Mouse (Mus musculus): ENCODE measurements around the gene Vmn1r87. TPM values are rescaled to one million over a fixed set of nuclear protein-coding genes. Genes with fewer than 3 reads are reported as not detected.
"Not testable (repeated sequence)": the region's sequence is repeated elsewhere in the genome, so short reads cannot be mapped to it uniquely, and the experiment has no call there.

The Vmn1r87 gene
- total RNA-seq (2021) = not detected
- long read RNA-seq = 0 reads

GRCm38 (mm10) chr7:13140057-13140456, at the start of gene Vmn1r87:
Gene Vmn1r87 (minus strand): TSS chr7:13140157.
- DNase-seq (ENCODE audit: low spot score in 2 of 2) = no peak

GRCm38 (mm10) chr7:13159268-13159667, 19.3 kb upstream of the Vmn1r87 start, which contains the start of gene Vmn1r88:
Gene Vmn1r88 (plus strand): TSS chr7:13159568.
- DNase-seq (ENCODE audit: low spot score in 2 of 2) = no peak

GRCm38 (mm10) chr7:13137340-13137739, 2.6 kb downstream of the Vmn1r87 start:
- no peak for DNase-seq (ENCODE audit: low spot score in 2 of 2)

- DNase-seq (ENCODE audit: low spot score in 2 of 2) = no peak
Observed at GRCm38 (mm10) chr7:13131856-13132255, 8.1 kb downstream of the Vmn1r87 start.

- not testable (repeated sequence) for DNase-seq (ENCODE audit: low spot score in 2 of 2)
Observed at GRCm38 (mm10) chr7:13123554-13124153, 16.3 kb downstream of the Vmn1r87 start.

- DNase-seq (ENCODE audit: low spot score in 2 of 2) = no peak
Observed at GRCm38 (mm10) chr7:13119817-13120216, 20.1 kb downstream of the Vmn1r87 start, which contains the start of gene Vmn1r86. Gene Vmn1r86 (minus strand): TSS chr7:13119917.

GRCm38 (mm10) chr7:13095073-13095472, 44.9 kb downstream of the Vmn1r87 start, which contains the start of gene Vmn1r85:
Gene Vmn1r85 (minus strand): TSS chr7:13095173.
- DNase-seq (ENCODE audit: low spot score in 2 of 2) = no peak

Other genes with a start within 250 kb of the Vmn1r87 start
- 10 to 100 TPM; 15.9 to 17.4 TPM for gene Zscan22, start 242.3 kb downstream of the Vmn1r87 start, total RNA-seq (2021)
- 100 to 1,000 TPM; 427 to 466 TPM for gene Rps5, start 217.9 kb downstream of the Vmn1r87 start, total RNA-seq (2021)
- under 1 TPM; 0.71 to 0.97 TPM for gene Rnf225, start 212.7 kb downstream of the Vmn1r87 start, total RNA-seq (2021)
- 10 to 100 TPM; 10.1 to 12.7 TPM for gene Zfp324, start 174.3 kb downstream of the Vmn1r87 start, total RNA-seq (2021)
- 1 to 10 TPM; 8.1 to 8.6 TPM for gene Zfp446, start 162.3 kb downstream of the Vmn1r87 start, total RNA-seq (2021)
- gene Slc27a5, start 142.0 kb downstream of the Vmn1r87 start, total RNA-seq (2021) = under 1 TPM in 1 of 2 experiments, not detected in 1; 0.57 TPM
- 100 to 1,000 TPM; 216 to 246 TPM for gene Trim28, start 141.0 kb downstream of the Vmn1r87 start, total RNA-seq (2021)
- gene Zbtb45, start 130.1 kb downstream of the Vmn1r87 start, total RNA-seq (2021) = 10 to 100 TPM; 33.2 to 34.3 TPM
- 100 to 1,000 TPM; 146 to 159 TPM for gene Chmp2a, start 105.3 kb downstream of the Vmn1r87 start, total RNA-seq (2021)
- gene Ube2m, start 101.9 kb downstream of the Vmn1r87 start, total RNA-seq (2021) = 100 to 1,000 TPM; 196 to 202 TPM
- 10 to 100 TPM; 11.9 to 13.1 TPM for gene Mzf1, start 85.4 kb downstream of the Vmn1r87 start, total RNA-seq (2021)
- not detected for gene Vmn1r85, start 45.0 kb downstream of the Vmn1r87 start, total RNA-seq (2021)
- gene Vmn1r86, start 20.2 kb downstream of the Vmn1r87 start, total RNA-seq (2021) = not detected
- under 1 TPM; 0.18 to 0.22 TPM for gene Vmn1r88, start 19.4 kb upstream of the Vmn1r87 start, total RNA-seq (2021)
- not detected for gene Vmn1r89, start 72.9 kb upstream of the Vmn1r87 start, total RNA-seq (2021)
- 1 to 10 TPM; 6.0 to 7.4 TPM for gene Lig1, start 137.1 kb upstream of the Vmn1r87 start, total RNA-seq (2021)
- 10 to 100 TPM; 15.4 to 16.7 TPM for gene Zswim9, start 138.6 kb upstream of the Vmn1r87 start, total RNA-seq (2021)
- gene Pla2g4c, start 184.5 kb upstream of the Vmn1r87 start, total RNA-seq (2021) = under 1 TPM in 1 of 2 experiments, not detected in 1; 0.20 TPM

All from layer of hippocampus, adult 18-20 months (tissue).